Comparison of ENCODE assay signal across 16 mouse cellular contexts in genomic region chr8:112588357-112589051, GRCm38 (mm10). TPM values are rescaled to one million over a fixed set of nuclear protein-coding genes. Genes with fewer than 3 reads are reported as not detected.
DNase-seq lines count a peak whose midpoint lies in the region; ATAC-seq and TF ChIP-seq lines count a peak whose summit lies in the region.
"Had no signal": no experiment of that assay in that cellular context is flagged by ENCODE, and none has a peak within 500 bp of the region (broad histone marks: within the 10 kb centered on the region; RNA-seq: fewer than 3 reads in every experiment).

No protein-coding gene starts in this region.

- WGBS in hindbrain, embryonic 12.5 days: 71% methylated on average over 8 of the region's 8 CpGs
- 74% methylated on average over 8 of the region's 8 CpGs for WGBS in hindbrain, embryonic 10.5 days
- WGBS in midbrain, embryonic 15.5 days: 78% methylated on average over 8 of the region's 8 CpGs
- 86% methylated on average over 8 of the region's 8 CpGs for WGBS in midbrain, embryonic 11.5 days
- WGBS in intestine, postnatal 0 days: 47% methylated on average over 8 of the region's 8 CpGs
- WGBS in stomach, postnatal 0 days: 40% methylated on average over 8 of the region's 8 CpGs

- no peak overlapping the region for H3K27ac ChIP-seq in hindbrain, embryonic 12.5 days
- H3K27ac ChIP-seq in hindbrain, embryonic 10.5 days: no peak overlapping the region
- no peak overlapping the region for H3K27ac ChIP-seq in midbrain, embryonic 15.5 days
- H3K27ac ChIP-seq in midbrain, embryonic 11.5 days (ENCODE audit: low read depth, low read length): no peak overlapping the region
- H3K27ac ChIP-seq in intestine, postnatal 0 days (ENCODE audit: low read depth, low read length): no peak overlapping the region
- H3K27ac ChIP-seq in stomach, postnatal 0 days (replicated peaks): no peak overlapping the region
- H3K27ac ChIP-seq: neural tube, embryonic 12.5 days had no signal

- no peaks in the 10 kb centered on the region for H3K36me3 ChIP-seq in hindbrain, embryonic 12.5 days
- H3K36me3 ChIP-seq in hindbrain, embryonic 10.5 days: no peaks in the 10 kb centered on the region
- H3K36me3 ChIP-seq in midbrain, embryonic 15.5 days (replicated peaks): no peaks in the 10 kb centered on the region
- no peaks in the 10 kb centered on the region for H3K36me3 ChIP-seq in midbrain, embryonic 11.5 days (ENCODE audit: control insufficient read depth, insufficient read depth, low read length)
- no peaks in the 10 kb centered on the region for H3K36me3 ChIP-seq in intestine, postnatal 0 days (ENCODE audit: control insufficient read depth, insufficient read depth)
- no peaks in the 10 kb centered on the region for H3K36me3 ChIP-seq in stomach, postnatal 0 days (ENCODE audit: control insufficient read depth, insufficient read depth, low read length)
- H3K36me3 ChIP-seq: neural tube, embryonic 12.5 days had no signal

- no peak for TF ChIP-seq CTCF in intestine, postnatal 0 days (IDR thresholded peaks at IDR 0.05; ENCODE audit: low read depth)
- no peak for TF ChIP-seq CTCF in stomach, postnatal 0 days (IDR thresholded peaks at IDR 0.05; ENCODE audit: low read depth)

- peaks cover 3% of the 10 kb centered on the region; the same call in 1 of the 2 replicates for H3K4me1 ChIP-seq in hindbrain, embryonic 12.5 days
- H3K4me1 ChIP-seq in hindbrain, embryonic 10.5 days (replicated peaks): 0 out of 2 replicates have a peak, but pooled peaks cover 6% of the 10 kb centered on the region
- no peaks in the 10 kb centered on the region; the same call in 1 of the 2 replicates for H3K4me1 ChIP-seq in midbrain, embryonic 15.5 days
- H3K4me1 ChIP-seq in midbrain, embryonic 11.5 days (ENCODE audit: control insufficient read depth, insufficient read depth, low read length): no peaks in the 10 kb centered on the region
- no peaks in the 10 kb centered on the region for H3K4me1 ChIP-seq in intestine, postnatal 0 days (replicated peaks; ENCODE audit: control insufficient read depth, insufficient read depth, low read length)
- no peaks in the 10 kb centered on the region for H3K4me1 ChIP-seq in stomach, postnatal 0 days (replicated peaks; ENCODE audit: control insufficient read depth, insufficient read depth)
- H3K4me1 ChIP-seq: neural tube, embryonic 12.5 days had no signal

- peak overlapping the region; percentile 14; the same call in 1 of the 2 replicates for H3K4me2 ChIP-seq in hindbrain, embryonic 12.5 days (replicated peaks)
- H3K4me2 ChIP-seq in midbrain, embryonic 15.5 days: peak overlapping the region; percentile 17; the same call in 1 of the 2 replicates
- no peak overlapping the region for H3K4me2 ChIP-seq in midbrain, embryonic 11.5 days
- 0 out of 2 replicates have a peak overlapping the region, but pooled peaks have one; percentile 21 for H3K4me2 ChIP-seq in intestine, postnatal 0 days (replicated peaks; ENCODE audit: low read depth)
- peak overlapping the region; percentile 36 for H3K4me2 ChIP-seq in stomach, postnatal 0 days (replicated peaks; ENCODE audit: low read depth)
- H3K4me2 ChIP-seq: heart, embryonic 11.5 days; neural tube, embryonic 12.5 days had no signal

- no peak overlapping the region for H3K4me3 ChIP-seq in hindbrain, embryonic 12.5 days
- H3K4me3 ChIP-seq in hindbrain, embryonic 10.5 days: no peak overlapping the region
- H3K4me3 ChIP-seq in midbrain, embryonic 15.5 days: no peak overlapping the region
- H3K4me3 ChIP-seq in midbrain, embryonic 11.5 days (ENCODE audit: low read depth, low read length): no peak overlapping the region
- no peak overlapping the region for H3K4me3 ChIP-seq in intestine, postnatal 0 days (ENCODE audit: low read depth, low read length)
- no peak overlapping the region for H3K4me3 ChIP-seq in stomach, postnatal 0 days (ENCODE audit: low read depth, low read length)
- H3K4me3 ChIP-seq: neural tube, embryonic 12.5 days had no signal

- no peak for TF ChIP-seq EP300 in stomach, postnatal 0 days (optimal IDR thresholded peaks at IDR 0.05)

- H3K9ac ChIP-seq in hindbrain, embryonic 12.5 days: no peak overlapping the region
- H3K9ac ChIP-seq in midbrain, embryonic 15.5 days: no peak overlapping the region
- no peak overlapping the region for H3K9ac ChIP-seq in midbrain, embryonic 11.5 days (ENCODE audit: low read length)
- no peak overlapping the region for H3K9ac ChIP-seq in intestine, postnatal 0 days (ENCODE audit: low read depth, low read length)
- no peak overlapping the region for H3K9ac ChIP-seq in stomach, postnatal 0 days (ENCODE audit: low read length)
- H3K9ac ChIP-seq: neural tube, embryonic 12.5 days had no signal

- DNase-seq in hindbrain, embryonic 10.5 days (ENCODE audit: low spot score): no peak
- no peak for DNase-seq in midbrain, embryonic 11.5 days (ENCODE audit: low spot score, missing footprints)
- DNase-seq in stomach, postnatal 0 days (ENCODE audit: low spot score): no peak
- no peak for DNase-seq in adrenal gland, postnatal 36 days
- no peak for DNase-seq in ovary, postnatal 14 days (ENCODE audit: low spot score)
- DNase-seq: layer of hippocampus, adult 9-11 months; liver had no signal

- H3K27me3 ChIP-seq in hindbrain, embryonic 12.5 days: no peaks in the 10 kb centered on the region
- no peaks in the 10 kb centered on the region for H3K27me3 ChIP-seq in hindbrain, embryonic 10.5 days (ENCODE audit: insufficient read depth, poor library complexity, severe bottlenecking)
- no peaks in the 10 kb centered on the region for H3K27me3 ChIP-seq in midbrain, embryonic 15.5 days (replicated peaks)
- H3K27me3 ChIP-seq in midbrain, embryonic 11.5 days (ENCODE audit: control insufficient read depth, insufficient read depth, low read length): no peaks in the 10 kb centered on the region
- no peaks in the 10 kb centered on the region for H3K27me3 ChIP-seq in intestine, postnatal 0 days (replicated peaks; ENCODE audit: control insufficient read depth, insufficient read depth, low read length)
- no peaks in the 10 kb centered on the region for H3K27me3 ChIP-seq in stomach, postnatal 0 days (ENCODE audit: control insufficient read depth, insufficient read depth, low read length)
- H3K27me3 ChIP-seq: neural tube, embryonic 12.5 days had no signal

- no peak for ATAC-seq in hindbrain, embryonic 12.5 days (ENCODE audit: low FRiP score)
- no peak for ATAC-seq in midbrain, embryonic 15.5 days (replicated peaks)
- ATAC-seq in midbrain, embryonic 11.5 days (ENCODE audit: low FRiP score): no peak
- no peak for ATAC-seq in intestine, postnatal 0 days
- ATAC-seq in stomach, postnatal 0 days (ENCODE audit: low FRiP score, low TSS enrichment): no peak
- ATAC-seq: CD4-positive, CD25-positive, alpha-beta regulatory T cell, adult 4 months; forebrain, embryonic 16.5 days had no signal

- no peaks in the 10 kb centered on the region for H3K9me3 ChIP-seq in hindbrain, embryonic 12.5 days (replicated peaks)
- no peaks in the 10 kb centered on the region for H3K9me3 ChIP-seq in hindbrain, embryonic 10.5 days
- no peaks in the 10 kb centered on the region for H3K9me3 ChIP-seq in midbrain, embryonic 15.5 days
- H3K9me3 ChIP-seq in midbrain, embryonic 11.5 days (ENCODE audit: control insufficient read depth, low read length): no peaks in the 10 kb centered on the region
- no peaks in the 10 kb centered on the region for H3K9me3 ChIP-seq in intestine, postnatal 0 days (ENCODE audit: control insufficient read depth)
- H3K9me3 ChIP-seq in stomach, postnatal 0 days (ENCODE audit: control insufficient read depth, low read length): no peaks in the 10 kb centered on the region
- H3K9me3 ChIP-seq: neural tube, embryonic 12.5 days had no signal

RNA-seq across cellular contexts. Expression of gene Cntnap4, which starts 18.7 kb away (rescaled TPM):
- polyA plus RNA-seq in hindbrain, embryonic 12.5 days (2016; fragmentation: Nextera tagmentation; extraction: Ambion mirVana): 3.4 TPM in 2 replicates
- polyA plus RNA-seq in hindbrain, embryonic 10.5 days (2016; fragmentation: Nextera tagmentation; extraction: Ambion mirVana): 0.69 and 0.80 TPM in 2 replicates
- 19.6 and 22.5 TPM in 2 replicates for polyA plus RNA-seq in midbrain, embryonic 15.5 days (2015; fragmentation: Nextera tagmentation; extraction: Ambion mirVana)
- polyA plus RNA-seq in midbrain, embryonic 11.5 days (2014; fragmentation: Nextera tagmentation; extraction: Ambion mirVana): 0.90 and 1.0 TPM in 2 replicates
- 0.18 TPM in 2 replicates for polyA plus RNA-seq in intestine, postnatal 0 days (2015; fragmentation: Nextera tagmentation; extraction: Ambion mirVana)
- 0.21 and 0.23 TPM in 2 replicates for polyA plus RNA-seq in stomach, postnatal 0 days (2015; fragmentation: Nextera tagmentation; extraction: Ambion mirVana)
- not detected for total RNA-seq in adrenal gland, postnatal 36 days (2021)
- total RNA-seq: adrenal gland, adult 18-20 months; megakaryocyte progenitor cell, adult 5-6 weeks had no signal
- polyA plus RNA-seq: CD4-positive, CD25-positive, alpha-beta regulatory T cell, adult 4 months; heart, embryonic 11.5 days had no signal
